Mouse (Mus musculus): ENCODE measurements at regions not wholly inside any gene's neighbourhood (a gene's known extent, or its start where the extent isn't known, plus 50 kb on each side); places are given as distances from the start of the nearest gene placed in this dataset.

- no peak for TF ChIP-seq CTCF (IDR thresholded peaks at IDR 0.05; ENCODE audit: insufficient read depth, low read length)
- no peak for TF ChIP-seq POLR2A (IDR thresholded peaks at IDR 0.05; ENCODE audit: borderline replicate concordance, extremely low read depth, low read depth, low read length)
Measured at GRCm38 (mm10) chr3:148762541-148763225, 227.7 kb downstream of the Adgrl2 start.
